Mouse (Mus musculus) frontal cortex, postnatal 36 days (tissue): ENCODE measurements around the gene Pfdn5.
"Not testable (repeated sequence)": the region's sequence is repeated elsewhere in the genome, so short reads cannot be mapped to it uniquely, and the experiment has no call there.

Experiments
- DNase-seq, 2 experiments: peaks; one replicate each; pipeline ENCODE4 v3.0.0; 2022; ENCODE audit warnings: low spot score in 2 of 2

The Pfdn5 gene

GRCm38 (mm10) chr15:102335254-102335653, 9.3 kb downstream of the Pfdn5 start:
- DNase-seq = no peak

- DNase-seq = not testable (repeated sequence)
These were observed 10.0 kb downstream of the Pfdn5 start for GRCm38 (mm10) chr15:102335925-102336324.

GRCm38 (mm10) chr15:102336946-102337345, 11.0 kb downstream of the Pfdn5 start:
- no peak for DNase-seq

- no peak for DNase-seq
These were observed 13.7 kb downstream of the Pfdn5 start for GRCm38 (mm10) chr15:102339612-102340011.

GRCm38 (mm10) chr15:102341580-102341979, 15.7 kb downstream of the Pfdn5 start:
- DNase-seq = peak in 1 of 2 experiments; percentile 36

- DNase-seq = no peak
These were observed 18.6 kb downstream of the Pfdn5 start for GRCm38 (mm10) chr15:102344490-102344889.

- DNase-seq = no peak
These were observed 20.5 kb downstream of the Pfdn5 start for GRCm38 (mm10) chr15:102346444-102346843.

GRCm38 (mm10) chr15:102350138-102350941, 24.4 kb downstream of the Pfdn5 start, which contains the start of gene Aaas:
Gene Aaas (minus strand): TSS chr15:102350771.
- DNase-seq = peak; percentile 93 to 96

- DNase-seq = no peak
These were observed 25.0 kb downstream of the Pfdn5 start for GRCm38 (mm10) chr15:102350942-102351291.

GRCm38 (mm10) chr15:102352177-102352576, 26.3 kb downstream of the Pfdn5 start:
- no peak for DNase-seq

- no peak for DNase-seq
These were observed 28.1 kb downstream of the Pfdn5 start for GRCm38 (mm10) chr15:102353986-102354385.

- DNase-seq = peak in 1 of 2 experiments; percentile 17
These were observed 29.4 kb downstream of the Pfdn5 start for GRCm38 (mm10) chr15:102355134-102355870.

- DNase-seq = peak in 1 of 2 experiments; percentile 24
These were observed 30.0 kb downstream of the Pfdn5 start for GRCm38 (mm10) chr15:102355871-102356441.

- DNase-seq = no peak
These were observed 30.8 kb downstream of the Pfdn5 start for GRCm38 (mm10) chr15:102356501-102357325.

- no peak for DNase-seq
These were observed 32.2 kb downstream of the Pfdn5 start for GRCm38 (mm10) chr15:102358126-102358525.

- DNase-seq = no peak
These were observed 32.9 kb downstream of the Pfdn5 start for GRCm38 (mm10) chr15:102358834-102359233.

- no peak for DNase-seq
These were observed 36.7 kb downstream of the Pfdn5 start for GRCm38 (mm10) chr15:102362648-102363047.

- no peak for DNase-seq
These were observed 38.8 kb downstream of the Pfdn5 start for GRCm38 (mm10) chr15:102364678-102365077.

- DNase-seq = no peak
These were observed 40.3 kb downstream of the Pfdn5 start for GRCm38 (mm10) chr15:102366238-102366637.

GRCm38 (mm10) chr15:102366733-102367344, 40.9 kb downstream of the Pfdn5 start, which contains the start of gene Sp7:
Gene Sp7 (minus strand): TSS chr15:102367182.
- no peak for DNase-seq

- no peak for DNase-seq
These were observed 44.1 kb downstream of the Pfdn5 start for GRCm38 (mm10) chr15:102369972-102370371.
